Mouse (Mus musculus) lung, adult 2 months (tissue): Measurements from ENCODE around the gene Ssrp1.

Source experiments
- CTCF ChIP-seq: fragments of 200-500 bp; IDR thresholded peaks from 2 replicates; pipeline ENCODE4 v1.5.1; 2011; ENCODE audit warnings: mild to moderate bottlenecking, low read length, control low read depth; ENCODE audit not compliant: insufficient read depth
- POLR2A ChIP-seq: fragments of 200-500 bp; IDR thresholded peaks from 2 replicates; pipeline ENCODE4 v1.6.1; 2011; ENCODE audit warnings: low read depth, mild to moderate bottlenecking, control low read depth, low read length, borderline replicate concordance; ENCODE audit errors: extremely low read depth

GRCm38 (mm10) chr2:85088716-85089646, 51.9 kb downstream of the Ssrp1 start:
- TF ChIP-seq POLR2A: no peak
- no peak for TF ChIP-seq CTCF
